Mouse (Mus musculus): Measurements from ENCODE around the gene Gm45753. TPM values are rescaled to one million over a fixed set of nuclear protein-coding genes. Genes with fewer than 3 reads are reported as not detected.

Gm45753 gene
- polyA plus RNA-seq (2017; shearing (Covaris generic)) = not detected

DNA sequence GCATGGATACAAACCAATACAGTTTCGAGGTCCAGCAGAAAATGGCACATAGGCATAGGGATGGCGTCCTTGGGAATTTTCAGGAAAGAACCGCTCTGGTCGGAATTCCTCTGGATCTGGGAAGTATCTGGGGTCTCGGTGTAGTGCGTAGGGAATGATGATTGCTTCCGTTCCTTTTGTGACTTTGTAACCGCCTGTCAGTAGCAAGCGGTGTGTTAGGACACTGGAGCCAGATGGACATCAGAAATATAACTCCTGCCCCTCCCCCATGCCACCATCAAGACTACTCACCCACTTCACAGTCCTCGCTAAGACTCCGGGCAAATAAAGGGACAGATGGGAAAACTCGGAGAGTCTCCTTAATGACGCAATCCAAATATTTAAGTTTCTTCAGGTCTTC lies at the start of gene Gm45753:
TSS of gene Gm45753 (minus strand) at position 101 of the 400 bp plus-strand sequence.

GRCm38 (mm10) chr8:45332685-45333409 lies 24.6 kb upstream of the Gm45753 start, which contains the start of gene Cyp4v3:
Cyp4v3 (minus strand) TSS chr8:45333216.

DNA sequence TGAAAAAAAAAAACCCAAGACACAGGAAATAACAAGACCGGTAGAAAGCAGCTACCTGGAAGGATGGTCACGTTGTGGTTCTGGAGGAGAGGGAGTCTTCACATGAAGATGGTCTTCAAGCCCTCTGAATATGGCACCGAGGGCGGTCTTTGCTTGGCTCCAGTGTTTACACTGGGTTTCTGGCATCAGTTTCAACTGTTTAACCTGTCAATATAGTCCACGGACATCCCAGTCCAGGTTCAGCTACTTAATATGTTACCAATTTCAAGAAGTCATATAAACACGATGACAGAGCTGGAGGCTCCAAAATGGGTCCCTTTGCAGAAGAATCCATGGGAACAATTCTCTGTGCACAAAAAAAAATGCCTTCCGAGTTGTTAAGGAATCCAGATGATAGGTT lies 13.6 kb downstream of the Gm45753 start, which contains the start of gene Klkb1:
TSS of gene Klkb1 (minus strand) at position 173 of the 400 bp plus-strand sequence.

GRCm38 (mm10) chr8:45261920-45262319 lies 46.3 kb downstream of the Gm45753 start, which contains the start of gene F11:
F11 (minus strand) TSS chr8:45262031.

Other genes with a start within 250 kb of the Gm45753 start
- gene Mtnr1a, start 239.3 kb downstream of the Gm45753 start, polyA plus RNA-seq (2017; shearing (Covaris generic)) = not detected
- gene F11, start 46.4 kb downstream of the Gm45753 start, polyA plus RNA-seq (2017; shearing (Covaris generic)) = not detected
- 0.07 TPM for gene Klkb1, start 13.6 kb downstream of the Gm45753 start, polyA plus RNA-seq (2017; shearing (Covaris generic))
- gene Cyp4v3, start 24.8 kb upstream of the Gm45753 start, polyA plus RNA-seq (2017; shearing (Covaris generic)) = 10.2 TPM
- not detected for gene Fam149a, start 73.8 kb upstream of the Gm45753 start, polyA plus RNA-seq (2017; shearing (Covaris generic))
- gene Tlr3, start 102.6 kb upstream of the Gm45753 start, polyA plus RNA-seq (2017; shearing (Covaris generic)) = 0.41 TPM
- gene Sorbs2, start 199.3 kb upstream of the Gm45753 start, polyA plus RNA-seq (2017; shearing (Covaris generic)) = 0.30 TPM